Mouse (Mus musculus) megakaryocyte, embryonic 14.5 days (primary cell): ENCODE results near the gene Srf.

Experiments used
- FLI1 ChIP-seq: IDR thresholded peaks from 2 replicates; pipeline ENCODE4 v1.6.1; 2012; ENCODE audit warnings: low read length, inconsistent platforms, mixed read lengths
- GATA1 ChIP-seq: IDR thresholded peaks from 3 replicates; pipeline ENCODE4 v1.6.1; 2012; ENCODE audit warnings: mixed read lengths, low read length, inconsistent platforms, borderline replicate concordance

GRCm38 (mm10) chr17:46548741-46549140, 7.2 kb downstream of the Srf start:
- TF ChIP-seq FLI1 (no peak), GATA1 (no peak)
